Mouse (Mus musculus) cerebellum, adult 2 months (tissue): ENCODE data around the gene Psmd14. TPM values are rescaled to one million over a fixed set of nuclear protein-coding genes. Genes with fewer than 3 reads are reported as not detected.

ENCODE experiments used
- DNase-seq, 2 experiments: peaks; one replicate each; pipeline ENCODE4 v3.0.0; 2021
- H3K27ac ChIP-seq: fragments of 200-500 bp; 2 replicates; pipeline ENCODE4 v1.5.1; 2012; ENCODE audit warnings: low read length, control low read depth, inconsistent platforms; ENCODE audit not compliant: insufficient read depth
- H3K27me3 ChIP-seq: fragments of 200-500 bp; 2 replicates; pipeline ENCODE4 v1.6.1; 2012; ENCODE audit warnings: inconsistent platforms, mild to moderate bottlenecking, low read length, moderate library complexity; ENCODE audit not compliant: control insufficient read depth, insufficient read depth
- H3K4me1 ChIP-seq: fragments of 200-500 bp; 2 replicates; pipeline ENCODE4 v1.6.1; 2011; ENCODE audit warnings: low read length; ENCODE audit not compliant: control insufficient read depth, insufficient read depth
- H3K4me3 ChIP-seq: fragments of 200-500 bp; replicated peaks from 2 replicates; pipeline ENCODE3; 2011; ENCODE audit warnings: mild to moderate bottlenecking, low read depth, low read length, control low read depth; ENCODE audit not compliant: insufficient read depth
- CTCF ChIP-seq: fragments of 200-500 bp; IDR thresholded peaks from 2 replicates; pipeline ENCODE4 v1.5.1; 2011; ENCODE audit warnings: low read depth, mild to moderate bottlenecking, control low read depth, low read length, moderate library complexity, borderline replicate concordance; ENCODE audit not compliant: insufficient read depth
- POLR2A ChIP-seq: fragments of 200-500 bp; IDR thresholded peaks from 2 replicates; pipeline ENCODE4 v1.6.1; 2011; ENCODE audit warnings: low read length, control low read depth, borderline replicate concordance; ENCODE audit not compliant: insufficient read depth
- WGBS: fragments of 180-500 bp; shearing (Covaris S2); methylation state at CpG from one replicate; pipeline ENCODE4 v1.1.7; 2018; 5-methylcytosine and 5-hydroxymethylcytosine counted together
- polyA plus RNA-seq: library from polyadenylated mRNA; depleted of rRNA; stranded (reverse); fragments of >200 nt; gene quantifications from 2 replicates; pipeline ENCODE4 v1.2.3, GENCODE M21; 2012

Psmd14 gene
- polyA plus RNA-seq, 1 experiment: 90.2 TPM

DNA sequence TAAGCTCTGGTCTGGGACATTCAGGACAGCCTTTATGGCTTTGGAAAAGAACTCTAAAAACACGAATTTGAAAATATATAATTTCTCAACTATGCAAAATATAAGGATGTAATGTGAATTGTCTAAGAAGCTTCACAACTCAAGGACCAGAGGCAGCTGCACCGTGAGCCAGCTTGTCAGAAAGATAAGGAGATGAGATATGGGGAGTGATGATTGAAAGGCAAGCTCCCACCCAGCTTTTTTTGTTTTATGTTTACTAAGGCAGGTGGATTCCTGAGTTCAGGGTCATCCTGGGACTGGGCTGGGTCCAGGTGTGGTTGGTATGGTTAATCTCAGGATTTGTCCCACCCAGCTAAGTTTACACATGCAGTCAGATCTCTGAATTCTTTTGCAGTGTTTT, 35.1 kb downstream of the Psmd14 start:
- H3K4me3 ChIP-seq: no peak overlapping the region
- no peaks in the 10 kb centered on the region for H3K27me3 ChIP-seq
- no peak for DNase-seq
- TF ChIP-seq CTCF: no peak
- no peak for TF ChIP-seq POLR2A
- no peak overlapping the region for H3K27ac ChIP-seq
- no peaks in the 10 kb centered on the region for H3K4me1 ChIP-seq
- WGBS: 78% methylated on average over 2 of the region's 2 CpGs

DNA sequence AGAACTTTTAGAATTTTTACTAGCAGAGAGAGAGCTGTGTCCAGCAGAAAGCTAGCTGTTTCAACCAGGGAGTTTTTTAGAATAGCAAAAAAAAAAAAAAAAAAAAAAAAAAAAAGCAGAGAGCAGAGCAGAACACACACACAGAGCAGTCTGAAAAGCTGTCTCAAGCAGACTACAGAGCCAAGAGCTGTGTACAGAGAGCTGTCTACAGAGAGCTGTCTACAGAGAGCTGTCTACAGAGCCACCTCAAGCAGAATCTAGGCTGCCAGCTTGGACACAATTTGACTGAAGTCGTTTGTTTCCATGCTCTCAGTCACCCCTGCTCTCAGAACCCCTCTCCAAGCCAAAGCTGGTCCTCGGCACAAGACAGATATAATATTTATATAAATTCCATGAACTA, 35.9 kb downstream of the Psmd14 start:
- Histone ChIP-seq H3K27me3 (no peaks in the 10 kb centered on the region), H3K4me3 (no peak overlapping the region), H3K27ac (no peak overlapping the region), H3K4me1 (no peaks in the 10 kb centered on the region)
- 39% methylated on average over 2 of the region's 2 CpGs for WGBS
- TF ChIP-seq CTCF: no peak
- no peak for TF ChIP-seq POLR2A
- no peak for DNase-seq

DNA sequence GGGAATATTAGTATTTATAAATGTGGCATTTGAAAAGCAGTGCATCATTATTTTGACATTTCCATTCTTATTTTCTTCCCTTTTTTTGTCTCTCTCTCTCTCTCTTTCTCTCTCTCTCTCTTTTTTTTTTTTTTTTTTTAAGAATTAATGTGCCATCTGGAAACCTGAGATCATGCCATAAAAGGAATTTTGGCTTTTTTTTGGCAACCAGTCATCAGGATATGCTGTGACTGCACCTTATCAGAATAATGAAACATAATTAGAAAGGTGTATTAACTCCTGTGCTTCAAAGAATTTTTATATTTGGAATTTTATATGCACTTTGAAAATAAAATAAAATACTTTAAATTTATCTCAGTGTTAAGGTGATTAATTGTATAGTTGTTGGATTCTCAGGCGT, 39.2 kb downstream of the Psmd14 start:
- Histone ChIP-seq H3K27ac (no peak overlapping the region), H3K27me3 (no peaks in the 10 kb centered on the region), H3K4me3 (no peak overlapping the region), H3K4me1 (no peaks in the 10 kb centered on the region)
- WGBS: 87% methylated on average over 1 of the region's 1 CpGs
- DNase-seq: peak in 1 of 2 experiments; percentile 67
- TF ChIP-seq POLR2A: no peak
- TF ChIP-seq CTCF: no peak

DNA sequence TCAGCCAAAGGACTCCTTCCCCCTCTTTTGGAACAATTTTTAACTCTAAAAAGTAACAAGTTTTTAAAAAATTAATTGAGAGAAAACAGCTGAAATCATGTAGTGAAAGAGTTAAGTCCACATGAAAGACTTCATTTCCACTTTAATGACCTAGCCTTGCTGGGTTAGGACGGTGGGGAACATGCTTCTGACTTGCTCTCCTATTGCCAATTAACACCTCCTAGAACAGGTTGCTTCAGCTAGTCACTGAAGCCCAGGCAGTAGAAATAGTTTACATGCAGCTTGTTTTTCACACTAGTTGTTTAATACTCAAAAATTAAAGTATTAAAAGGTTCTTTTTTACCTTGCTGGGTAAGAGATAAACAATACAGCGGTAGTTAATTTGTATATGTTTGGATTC, 39.8 kb downstream of the Psmd14 start:
- Histone ChIP-seq H3K4me3 (no peak overlapping the region), H3K27me3 (no peaks in the 10 kb centered on the region), H3K4me1 (no peaks in the 10 kb centered on the region), H3K27ac (no peak overlapping the region)
- TF ChIP-seq POLR2A: no peak
- no peak for TF ChIP-seq CTCF
- 62% methylated on average over 2 of the region's 2 CpGs for WGBS
- no peak for DNase-seq

DNA sequence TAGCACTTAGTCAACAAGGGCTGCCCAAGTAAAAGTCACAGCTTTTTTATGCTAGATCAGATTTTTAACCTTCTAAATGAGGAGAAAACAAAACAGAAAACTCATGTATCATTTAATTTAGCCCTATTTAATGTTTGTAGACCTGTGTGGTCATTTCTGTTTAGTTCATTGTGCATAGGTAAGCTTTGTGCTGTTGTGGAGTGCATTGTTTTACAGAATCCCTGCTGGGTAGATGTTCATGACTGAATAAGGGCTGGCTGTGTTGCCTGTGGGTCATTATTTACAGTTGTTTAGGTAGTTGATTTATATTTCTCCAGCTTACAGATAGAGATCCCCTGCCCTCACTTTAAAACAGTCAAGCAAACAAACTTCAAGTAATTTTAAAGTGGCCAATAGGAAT, 40.9 kb downstream of the Psmd14 start:
- no peaks in the 10 kb centered on the region for H3K4me1 ChIP-seq
- no peak overlapping the region for H3K27ac ChIP-seq
- no peak for DNase-seq
- no peak for TF ChIP-seq POLR2A
- no peak for TF ChIP-seq CTCF
- no peaks in the 10 kb centered on the region for H3K27me3 ChIP-seq
- no peak overlapping the region for H3K4me3 ChIP-seq

DNA sequence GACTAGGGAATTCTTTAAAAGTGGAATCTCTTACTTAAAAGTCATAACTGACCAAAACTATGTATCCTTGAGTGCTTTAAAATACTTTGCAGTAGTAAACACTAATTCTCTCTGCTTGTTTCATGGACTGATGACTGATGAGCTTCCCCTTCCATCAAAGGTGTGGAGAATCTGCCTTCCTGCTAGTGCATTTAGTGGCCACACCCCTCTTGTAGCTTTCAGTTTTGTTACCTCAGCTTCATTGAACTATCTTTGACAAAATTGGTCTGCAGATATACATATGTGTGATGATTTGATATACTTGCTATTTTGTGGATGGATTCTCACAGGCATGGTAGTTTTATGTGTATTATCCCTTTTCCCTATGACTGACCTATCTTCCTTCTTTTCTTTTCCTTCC, 43.5 kb downstream of the Psmd14 start:
- no peak for TF ChIP-seq POLR2A
- TF ChIP-seq CTCF: no peak
- no peaks in the 10 kb centered on the region for H3K4me1 ChIP-seq
- no peak overlapping the region for H3K27ac ChIP-seq
- DNase-seq: no peak
- H3K4me3 ChIP-seq: no peak overlapping the region
- H3K27me3 ChIP-seq: no peaks in the 10 kb centered on the region

DNA sequence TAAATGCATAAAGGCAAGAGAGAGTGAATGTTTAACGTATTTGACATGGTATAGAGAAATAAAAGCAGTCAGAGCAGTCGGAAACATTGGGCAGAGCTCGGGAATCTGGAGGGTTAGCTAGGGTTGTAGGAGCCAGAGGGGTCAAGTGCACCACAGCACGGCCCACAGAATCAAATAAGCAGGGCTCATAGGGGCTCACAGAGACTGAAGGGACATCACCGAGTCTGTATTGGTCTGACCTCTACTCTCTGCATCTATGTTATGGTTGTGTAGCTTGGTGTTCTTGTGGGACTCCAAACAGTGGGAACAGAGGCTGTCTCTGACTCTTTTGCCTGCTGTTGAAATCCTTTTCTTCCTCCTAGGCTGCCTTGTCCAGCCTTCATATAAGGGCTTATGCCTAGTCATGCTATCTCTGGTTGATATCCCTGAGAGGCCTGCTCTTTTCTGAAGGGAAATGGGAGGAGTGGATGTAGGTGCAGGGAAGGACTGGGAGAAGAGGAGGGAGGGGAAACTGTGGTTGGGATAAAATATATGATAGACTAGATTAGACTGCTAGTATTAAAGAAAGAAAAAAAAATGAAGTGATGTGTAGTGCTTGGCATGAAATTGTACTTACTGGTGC, 47.9 kb downstream of the Psmd14 start:
- TF ChIP-seq CTCF (no peak), POLR2A (no peak)
- no peaks in the 10 kb centered on the region for H3K4me1 ChIP-seq
- H3K4me3 ChIP-seq: no peak overlapping the region
- H3K27me3 ChIP-seq: no peaks in the 10 kb centered on the region
- no peak overlapping the region for H3K27ac ChIP-seq
- DNase-seq: no peak
- 88% methylated on average over 5 of the region's 5 CpGs for WGBS

DNA sequence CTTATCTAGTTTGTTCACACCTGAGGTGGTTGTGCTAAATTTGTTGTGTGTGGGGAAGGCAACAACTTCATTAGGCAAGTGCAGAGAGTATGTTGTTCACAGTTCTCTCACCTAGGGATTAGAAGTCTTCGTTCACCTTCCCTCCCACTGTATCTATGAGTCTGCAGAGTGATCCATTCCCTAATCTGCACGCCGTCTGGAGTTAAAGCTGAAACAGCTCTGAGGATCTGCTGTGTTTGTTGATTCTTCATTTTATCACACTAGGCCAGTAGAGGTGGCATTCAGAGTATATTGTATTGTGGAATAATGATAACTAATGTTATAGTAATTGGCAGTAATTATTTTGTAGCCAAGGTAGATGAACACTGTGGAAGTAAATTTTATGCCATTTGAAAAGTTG, 48.5 kb downstream of the Psmd14 start:
- H3K27me3 ChIP-seq: no peaks in the 10 kb centered on the region
- no peak overlapping the region for H3K4me3 ChIP-seq
- no peaks in the 10 kb centered on the region for H3K4me1 ChIP-seq
- 77% methylated on average over 3 of the region's 3 CpGs for WGBS
- no peak for TF ChIP-seq CTCF
- no peak for TF ChIP-seq POLR2A
- DNase-seq: no peak
- no peak overlapping the region for H3K27ac ChIP-seq
